Mouse (Mus musculus): ENCODE results near the gene Tff3.

GRCm38 (mm10) chr17:31089848-31090247 is 39.6 kb downstream of the Tff3 start:
- TF ChIP-seq CTCF (IDR thresholded peaks at IDR 0.05) (no peak), EP300 (IDR thresholded peaks at IDR 0.05; ENCODE audit: insufficient read depth, low read depth, low read length) (no peak), POLR2A (IDR thresholded peaks at IDR 0.05; ENCODE audit: insufficient read depth, low read depth, low read length) (no peak)

All from heart, adult 2 months (tissue).